Mouse (Mus musculus) heart, postnatal 0 days (tissue): ENCODE data around the gene Wdr5.

Experiments used
- CTCF ChIP-seq: IDR thresholded peaks from 2 replicates; pipeline ENCODE4 v1.5.1; 2016; ENCODE audit warnings: antibody characterized with exemption, control low read depth, low read depth
- EP300 ChIP-seq: IDR thresholded peaks from 2 replicates; pipeline ENCODE4 v1.6.1; 2016; ENCODE audit warnings: antibody characterized with exemption, low read depth

DNA sequence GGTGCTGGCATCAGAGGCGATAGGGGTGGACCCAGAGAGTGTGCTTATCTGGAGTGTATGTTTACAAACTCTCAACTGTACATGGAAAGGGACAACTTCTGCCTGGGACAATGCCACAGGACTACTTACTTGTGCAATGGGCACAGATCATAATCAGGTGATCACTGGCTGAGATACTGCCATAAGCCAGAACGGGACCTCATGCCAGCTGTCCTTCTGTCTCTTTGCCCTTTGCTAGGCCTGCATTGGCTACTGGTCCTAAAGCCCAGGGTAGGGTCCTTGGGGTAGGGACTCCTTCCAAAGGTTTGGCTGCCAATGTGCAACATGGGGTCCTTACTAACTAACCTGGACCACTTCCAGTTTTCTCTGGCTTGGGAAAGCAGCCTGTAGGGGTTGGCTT lies 68.1 kb downstream of the Wdr5 start:
- TF ChIP-seq EP300 = no peak
- TF ChIP-seq CTCF = no peak
